Mouse (Mus musculus) forebrain, embryonic 13.5 days (tissue): ENCODE measurements around the gene Gas6. TPM values are rescaled to one million over a fixed set of nuclear protein-coding genes. Genes with fewer than 3 reads are reported as not detected.

Experiments
- ATAC-seq: fragments of 200-750 bp; cut with Nextera tagmentation; 2 replicates; pipeline ENCODE4 v1.8.0; 2017
- H3K27ac ChIP-seq: fragments of 300-500 bp; sonication (generic); 2 replicates; pipeline ENCODE4 v1.5.1; 2015; ENCODE audit warnings: inconsistent platforms, mild to moderate bottlenecking, moderate library complexity
- H3K27me3 ChIP-seq: fragments of 300-500 bp; sonication (generic); 2 replicates; pipeline ENCODE4 v1.6.1; 2015; ENCODE audit warnings: mild to moderate bottlenecking, inconsistent platforms
- H3K36me3 ChIP-seq: fragments of 300-500 bp; sonication (generic); 2 replicates; pipeline ENCODE4 v1.6.1; 2015; ENCODE audit warnings: mild to moderate bottlenecking, inconsistent platforms; ENCODE audit not compliant: poor library complexity, severe bottlenecking
- H3K4me1 ChIP-seq: fragments of 300-500 bp; sonication (generic); 2 replicates; pipeline ENCODE4 v1.6.1; 2015; ENCODE audit warnings: inconsistent platforms
- H3K4me2 ChIP-seq: fragments of 300-500 bp; sonication (generic); 2 replicates; pipeline ENCODE4 v1.6.1; 2015; ENCODE audit warnings: inconsistent platforms, mild to moderate bottlenecking, moderate library complexity
- H3K4me3 ChIP-seq: fragments of 300-500 bp; sonication (generic); 2 replicates; pipeline ENCODE4 v1.5.1; 2015; ENCODE audit warnings: mild to moderate bottlenecking, inconsistent platforms
- H3K9ac ChIP-seq: fragments of 300-500 bp; sonication (generic); 2 replicates; pipeline ENCODE4 v1.6.1; 2015; ENCODE audit warnings: mild to moderate bottlenecking, inconsistent platforms
- H3K9me3 ChIP-seq: fragments of 300-500 bp; sonication (generic); replicated peaks from 2 replicates; pipeline ENCODE4 v1.6.1; 2016; ENCODE audit warnings: inconsistent platforms
- WGBS: fragments of 180-500 bp; shearing (Covaris S2); methylation state at CpG from one replicate; pipeline ENCODE4 v1.1.7; 2015; 5-methylcytosine and 5-hydroxymethylcytosine counted together
- polyA plus RNA-seq: library from polyadenylated mRNA; unstranded; fragments of >200 nt; fragmentation: Nextera tagmentation; extraction: Ambion mirVana; gene quantifications from 2 replicates; pipeline ENCODE4 v1.2.1, GENCODE M21; 2015

Gas6 gene
- polyA plus RNA-seq: 11.3 and 12.3 TPM in 2 replicates

GRCm38 (mm10) chr8:13493858-13494631, at the start of gene Gas6:
Gene Gas6, minus strand, starts transcription at chr8:13494490.
- H3K36me3 ChIP-seq: no peaks in the 10 kb centered on the region
- peaks cover 22% of the 10 kb centered on the region for H3K4me1 ChIP-seq
- H3K27ac ChIP-seq: no peak within 1 kb of the TSS
- ATAC-seq: peak; percentile 85
- peak within 1 kb of the TSS; percentile 61 for H3K9ac ChIP-seq
- H3K4me3 ChIP-seq: peak within 1 kb of the TSS; percentile 54
- WGBS: 2% methylated on average over 62 of the region's 64 CpGs
- peak within 1 kb of the TSS; percentile 86 for H3K4me2 ChIP-seq
- no peaks in the 10 kb centered on the region for H3K9me3 ChIP-seq
- H3K27me3 ChIP-seq: peaks cover 46% of the 10 kb centered on the region

- no peaks in the 10 kb centered on the region for H3K27me3 ChIP-seq
- H3K9ac ChIP-seq: no peak overlapping the region
- no peaks in the 10 kb centered on the region for H3K36me3 ChIP-seq
- 76% methylated on average over 5 of the region's 5 CpGs for WGBS
- H3K27ac ChIP-seq: no peak overlapping the region
- H3K4me1 ChIP-seq: no peaks in the 10 kb centered on the region
- 0 out of 2 replicates have a peak, but pooled peaks cover 5% of the 10 kb centered on the region for H3K9me3 ChIP-seq
- no peak for ATAC-seq
- no peak overlapping the region for H3K4me2 ChIP-seq
- H3K4me3 ChIP-seq: no peak overlapping the region
Observed at GRCm38 (mm10) chr8:13541526-13541925, 47.2 kb upstream of the Gas6 start.

- Histone ChIP-seq H3K9ac (no peak overlapping the region), H3K4me3 (no peak overlapping the region), H3K4me1 (no peaks in the 10 kb centered on the region), H3K4me2 (no peak overlapping the region), H3K27ac (no peak overlapping the region), H3K36me3 (no peaks in the 10 kb centered on the region), H3K27me3 (no peaks in the 10 kb centered on the region), H3K9me3 (0 out of 2 replicates have a peak, but pooled peaks cover 3% of the 10 kb centered on the region)
- WGBS: 86% methylated on average over 5 of the region's 5 CpGs
- ATAC-seq: no peak
Observed at GRCm38 (mm10) chr8:13540122-13540521, 45.8 kb upstream of the Gas6 start.

- no peak overlapping the region for H3K4me2 ChIP-seq
- H3K27ac ChIP-seq: no peak overlapping the region
- H3K27me3 ChIP-seq: no peaks in the 10 kb centered on the region
- H3K4me1 ChIP-seq: no peaks in the 10 kb centered on the region
- no peaks in the 10 kb centered on the region for H3K9me3 ChIP-seq
- H3K36me3 ChIP-seq: no peaks in the 10 kb centered on the region
- 65% methylated on average over 6 of the region's 6 CpGs for WGBS
- no peak overlapping the region for H3K9ac ChIP-seq
- ATAC-seq: peak; percentile 21; the same call in 1 of the 2 replicates
- no peak overlapping the region for H3K4me3 ChIP-seq
Observed at GRCm38 (mm10) chr8:13538821-13539220, 44.5 kb upstream of the Gas6 start.

GRCm38 (mm10) chr8:13537102-13537501, 42.8 kb upstream of the Gas6 start:
- H3K36me3 ChIP-seq: no peaks in the 10 kb centered on the region
- 53% methylated on average over 2 of the region's 2 CpGs for WGBS
- H3K27ac ChIP-seq: no peak overlapping the region
- no peak overlapping the region for H3K4me3 ChIP-seq
- H3K4me2 ChIP-seq: no peak overlapping the region
- ATAC-seq: no peak
- H3K9me3 ChIP-seq: no peaks in the 10 kb centered on the region
- no peaks in the 10 kb centered on the region for H3K27me3 ChIP-seq
- H3K4me1 ChIP-seq: no peaks in the 10 kb centered on the region
- H3K9ac ChIP-seq: no peak overlapping the region

GRCm38 (mm10) chr8:13533123-13533522, 38.8 kb upstream of the Gas6 start:
- no peak for ATAC-seq
- WGBS: 77% methylated on average over 8 of the region's 8 CpGs

GRCm38 (mm10) chr8:13531602-13532171, 37.4 kb upstream of the Gas6 start:
- Histone ChIP-seq H3K27me3 (no peaks in the 10 kb centered on the region), H3K36me3 (no peaks in the 10 kb centered on the region), H3K9ac (no peak overlapping the region), H3K27ac (no peak overlapping the region), H3K9me3 (no peaks in the 10 kb centered on the region; the same call in 1 of the 2 replicates), H3K4me3 (no peak overlapping the region), H3K4me1 (peaks cover 27% of the 10 kb centered on the region), H3K4me2 (no peak overlapping the region)
- WGBS: 64% methylated on average over 9 of the region's 9 CpGs
- ATAC-seq: no peak

More at GRCm38 (mm10) chr8:13533123-13533522, 38.8 kb upstream of the Gas6 start:
- Histone ChIP-seq H3K9me3 (no peaks in the 10 kb centered on the region), H3K4me1 (peaks cover 27% of the 10 kb centered on the region), H3K9ac (no peak overlapping the region), H3K4me3 (no peak overlapping the region), H3K36me3 (no peaks in the 10 kb centered on the region), H3K27ac (no peak overlapping the region), H3K4me2 (no peak overlapping the region), H3K27me3 (no peaks in the 10 kb centered on the region)

- no peak overlapping the region for H3K27ac ChIP-seq
- WGBS: 36% methylated on average over 5 of the region's 5 CpGs
- peaks cover 27% of the 10 kb centered on the region for H3K4me1 ChIP-seq
- no peaks in the 10 kb centered on the region for H3K27me3 ChIP-seq
- ATAC-seq: peak; percentile 80
- no peaks in the 10 kb centered on the region for H3K36me3 ChIP-seq
- H3K4me3 ChIP-seq: no peak overlapping the region
- no peak overlapping the region for H3K9ac ChIP-seq
- H3K9me3 ChIP-seq: no peaks in the 10 kb centered on the region; the same call in 1 of the 2 replicates
- H3K4me2 ChIP-seq: no peak overlapping the region
Observed at GRCm38 (mm10) chr8:13530941-13531340, 36.7 kb upstream of the Gas6 start.

- Histone ChIP-seq H3K27ac (no peak overlapping the region; the same call in 1 of the 2 replicates), H3K4me2 (no peak overlapping the region), H3K4me3 (no peak overlapping the region), H3K27me3 (no peaks in the 10 kb centered on the region), H3K9me3 (no peaks in the 10 kb centered on the region; the same call in 1 of the 2 replicates), H3K4me1 (peaks cover 27% of the 10 kb centered on the region), H3K36me3 (no peaks in the 10 kb centered on the region), H3K9ac (no peak overlapping the region)
- 0 out of 2 replicates have a peak, but pooled peaks have one; percentile 24 for ATAC-seq
- 82% methylated on average over 3 of the region's 3 CpGs for WGBS
Observed at GRCm38 (mm10) chr8:13530401-13530800, 36.1 kb upstream of the Gas6 start.

- no peak overlapping the region; the same call in 1 of the 2 replicates for H3K27ac ChIP-seq
- no peaks in the 10 kb centered on the region; the same call in 1 of the 2 replicates for H3K9me3 ChIP-seq
- peak; percentile 63 for ATAC-seq
- H3K36me3 ChIP-seq: no peaks in the 10 kb centered on the region
- H3K4me1 ChIP-seq: peaks cover 27% of the 10 kb centered on the region
- H3K27me3 ChIP-seq: no peaks in the 10 kb centered on the region
- no peak overlapping the region for H3K4me2 ChIP-seq
- no peak overlapping the region for H3K9ac ChIP-seq
- WGBS: 66% methylated on average over 7 of the region's 7 CpGs
- H3K4me3 ChIP-seq: no peak overlapping the region
Observed at GRCm38 (mm10) chr8:13529891-13530316, 35.6 kb upstream of the Gas6 start.

- Histone ChIP-seq H3K4me3 (no peak overlapping the region), H3K27ac (no peak overlapping the region), H3K27me3 (no peaks in the 10 kb centered on the region), H3K4me2 (no peak overlapping the region), H3K9ac (no peak overlapping the region), H3K4me1 (peaks cover 27% of the 10 kb centered on the region), H3K36me3 (no peaks in the 10 kb centered on the region), H3K9me3 (no peaks in the 10 kb centered on the region; the same call in 1 of the 2 replicates)
- WGBS: 71% methylated on average over 15 of the region's 15 CpGs
- no peak for ATAC-seq
Observed at GRCm38 (mm10) chr8:13529011-13529840, 34.9 kb upstream of the Gas6 start.

GRCm38 (mm10) chr8:13521392-13521791, 27.1 kb upstream of the Gas6 start:
- Histone ChIP-seq H3K27ac (no peak overlapping the region), H3K27me3 (no peaks in the 10 kb centered on the region), H3K4me3 (no peak overlapping the region), H3K4me1 (no peaks in the 10 kb centered on the region), H3K36me3 (no peaks in the 10 kb centered on the region), H3K9ac (no peak overlapping the region), H3K9me3 (no peaks in the 10 kb centered on the region), H3K4me2 (no peak overlapping the region)
- ATAC-seq: no peak
- WGBS: 87% methylated on average over 7 of the region's 7 CpGs
